Mouse (Mus musculus) liver, postnatal 0 days (tissue): ENCODE results near the gene Gm1604a.
"Not testable (repeated sequence)": the region's sequence is repeated elsewhere in the genome, so short reads cannot be mapped to it uniquely, and the experiment has no call there.

Experiments used
- CTCF ChIP-seq: sonication (generic); IDR thresholded peaks from 2 replicates; pipeline ENCODE4 v1.5.1; 2016; ENCODE audit warnings: antibody characterized with exemption, low read depth
- EP300 ChIP-seq: IDR thresholded peaks from 2 replicates; pipeline ENCODE4 v1.6.1; 2016; ENCODE audit warnings: antibody characterized with exemption, low read depth, mild to moderate bottlenecking

- not testable (repeated sequence) for TF ChIP-seq CTCF, EP300
Observed at GRCm38 (mm10) chr17:7014190-7014589, 11.2 kb upstream of the Gm1604a start.
